Mouse (Mus musculus) cortical plate, adult 2 months (tissue): ENCODE results near the gene Unc5b.

ENCODE experiments used
- CTCF ChIP-seq: fragments of 200-500 bp; IDR thresholded peaks from 2 replicates; pipeline ENCODE4 v1.5.1; 2011; ENCODE audit warnings: mild to moderate bottlenecking, control low read depth, low read length; ENCODE audit not compliant: insufficient read depth; ENCODE audit errors: extremely low read depth
- POLR2A ChIP-seq: fragments of 200-500 bp; IDR thresholded peaks from 2 replicates; pipeline ENCODE4 v1.6.1; 2011; ENCODE audit warnings: mild to moderate bottlenecking, low read length, control low read depth; ENCODE audit not compliant: insufficient read depth; ENCODE audit errors: extremely low read depth

GRCm38 (mm10) chr10:60718491-60718890 is 112.9 kb downstream of the Unc5b start:
- TF ChIP-seq POLR2A (no peak), CTCF (no peak)
